Mouse (Mus musculus) stomach, embryonic 16.5 days (tissue): Measurements from ENCODE around the gene Nectin2. TPM values are rescaled to one million over a fixed set of nuclear protein-coding genes. Genes with fewer than 3 reads are reported as not detected.

Experiments used
- ATAC-seq: fragments of 200-750 bp; cut with Nextera tagmentation; 2 replicates; pipeline ENCODE4 v1.8.0; 2017; ENCODE audit warnings: moderate number of reproducible peaks, moderate TSS enrichment; ENCODE audit not compliant: insufficient read depth, low FRiP score
- H3K27ac ChIP-seq: fragments of 300-500 bp; sonication (generic); 2 replicates; pipeline ENCODE4 v1.5.1; 2014; ENCODE audit warnings: low read length
- H3K27me3 ChIP-seq: fragments of 300-500 bp; sonication (generic); 2 replicates; pipeline ENCODE4 v1.6.1; 2014; ENCODE audit warnings: low read length, control low read depth, mixed read lengths; ENCODE audit not compliant: control insufficient read depth, insufficient read depth
- H3K36me3 ChIP-seq: fragments of 300-500 bp; sonication (generic); 2 replicates; pipeline ENCODE4 v1.6.1; 2014; ENCODE audit warnings: low read length; ENCODE audit not compliant: control insufficient read depth, insufficient read depth
- H3K4me1 ChIP-seq: fragments of 300-500 bp; sonication (generic); 2 replicates; pipeline ENCODE4 v1.6.1; 2014; ENCODE audit warnings: low read length, control low read depth, mixed read lengths; ENCODE audit not compliant: control insufficient read depth, insufficient read depth
- H3K4me2 ChIP-seq: fragments of 300-500 bp; sonication (generic); 2 replicates; pipeline ENCODE4 v1.6.1; 2014; ENCODE audit warnings: low read depth, low read length, mixed read lengths
- H3K4me3 ChIP-seq: fragments of 300-500 bp; sonication (generic); replicated peaks from 2 replicates; pipeline ENCODE4 v1.5.1; 2014; ENCODE audit warnings: mild to moderate bottlenecking, low read length
- H3K9ac ChIP-seq: fragments of 300-500 bp; sonication (generic); 2 replicates; pipeline ENCODE4 v1.6.1; 2014; ENCODE audit warnings: low read length
- H3K9me3 ChIP-seq: fragments of 300-500 bp; sonication (generic); replicated peaks from 2 replicates; pipeline ENCODE4 v1.6.1; 2016; ENCODE audit warnings: low read length, control low read depth; ENCODE audit not compliant: control insufficient read depth
- WGBS: fragments of 180-500 bp; shearing (Covaris S2); extraction: QIAGEN DNeasy Blood & Tissue Kit; methylation state at CpG from one replicate; pipeline ENCODE4 v1.1.7; 2014; 5-methylcytosine and 5-hydroxymethylcytosine counted together
- polyA plus RNA-seq: library from polyadenylated mRNA; unstranded; fragments of >200 nt; fragmentation: Nextera tagmentation; extraction: Ambion mirVana; gene quantifications from 2 replicates; pipeline ENCODE4 v1.2.1, GENCODE M21; 2015

Nectin2 gene
- polyA plus RNA-seq, 1 experiment from 2014 or later, result 98.6 TPM

DNA sequence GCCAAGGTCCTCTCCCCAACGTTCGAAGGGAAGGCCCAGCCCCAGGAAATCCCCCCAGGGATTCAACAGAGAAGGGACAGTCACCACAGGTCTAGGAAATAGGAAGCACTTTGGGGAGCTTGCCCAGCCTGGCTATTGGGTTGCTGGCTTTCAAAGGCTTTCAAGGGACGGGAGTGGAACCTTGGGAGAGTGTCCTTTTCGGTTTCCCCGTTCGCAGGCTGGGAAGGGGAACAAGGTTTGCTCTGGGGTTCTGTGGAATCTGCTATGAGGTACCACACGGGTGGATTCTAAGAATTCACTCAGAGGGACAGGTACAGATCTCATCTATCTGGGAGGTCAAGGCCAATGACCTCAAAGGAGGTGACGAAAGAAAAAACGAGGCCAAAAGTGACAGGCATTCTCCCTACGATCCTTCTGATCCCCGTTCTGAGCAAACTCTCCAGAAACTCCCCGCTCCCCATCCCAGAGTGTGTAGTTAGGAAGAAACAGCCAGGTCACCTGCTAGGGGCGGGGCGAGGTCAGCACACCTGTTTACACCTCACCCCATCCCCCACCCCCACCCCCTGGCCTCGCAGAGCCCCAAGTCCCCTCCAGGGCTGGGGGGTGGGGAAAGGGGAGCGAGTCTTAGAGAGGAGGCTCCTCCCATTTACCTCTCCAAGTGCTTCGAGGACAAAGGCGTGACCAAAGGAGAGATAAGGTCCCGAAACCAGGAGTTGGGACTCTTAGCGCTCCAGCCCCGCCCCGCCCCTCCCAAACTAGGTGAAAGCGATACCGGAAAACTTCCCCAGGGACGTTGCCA is 2.7 kb downstream of the Nectin2 start:
- peaks cover 49% of the 10 kb centered on the region for H3K4me1 ChIP-seq
- H3K4me2 ChIP-seq, result peak overlapping the region; percentile 83
- 7% methylated on average over 25 of the region's 25 CpGs for WGBS
- peak overlapping the region; percentile 96 for H3K27ac ChIP-seq
- H3K9me3 ChIP-seq, result no peaks in the 10 kb centered on the region
- ATAC-seq, result peak; percentile 21; the same call in 1 of the 2 replicates
- no peaks in the 10 kb centered on the region for H3K27me3 ChIP-seq
- peak overlapping the region; percentile 96 for H3K9ac ChIP-seq
- H3K36me3 ChIP-seq, result no peaks in the 10 kb centered on the region
- peak overlapping the region; percentile 89 for H3K4me3 ChIP-seq

DNA sequence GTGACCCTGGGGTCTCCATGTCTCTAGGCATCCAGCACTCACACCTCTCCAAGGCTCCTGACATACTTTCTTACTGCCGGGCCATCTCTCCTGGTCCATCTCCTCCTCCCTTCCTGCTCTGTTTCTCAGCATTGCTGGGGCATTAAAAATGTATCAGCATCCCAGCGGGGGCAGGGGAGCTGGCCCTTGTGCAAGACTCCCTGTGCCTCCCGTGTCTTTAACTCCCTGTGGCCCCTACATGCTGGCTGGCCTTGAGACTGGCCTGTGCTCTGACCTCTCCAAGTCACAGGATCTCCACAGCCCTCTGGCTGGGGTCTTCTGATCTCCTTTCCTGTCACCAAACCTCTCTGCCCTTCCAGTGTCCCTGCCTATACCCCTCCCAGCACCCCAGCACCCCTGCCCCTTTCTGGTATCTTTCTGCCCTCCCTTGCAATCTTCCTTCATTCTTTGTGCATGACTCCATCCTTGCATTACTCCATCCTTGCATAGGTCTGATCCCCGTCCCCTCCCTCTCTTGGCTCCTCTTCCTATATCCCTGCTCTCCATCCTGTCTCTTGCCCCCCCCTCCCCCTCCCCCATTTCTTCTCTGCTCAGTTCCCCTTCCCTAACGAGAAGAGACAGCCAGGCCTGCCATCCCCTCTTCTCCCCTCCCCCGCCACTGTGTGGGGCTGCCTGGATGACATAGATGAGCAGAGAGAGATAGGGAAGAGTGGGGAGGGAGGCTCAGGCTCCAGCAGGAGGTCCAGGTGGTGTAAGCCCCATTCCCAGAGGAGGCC is 3.7 kb downstream of the Nectin2 start:
- Histone ChIP-seq H3K36me3 (no peaks in the 10 kb centered on the region), H3K4me2 (peak overlapping the region; percentile 83), H3K9ac (peak overlapping the region; percentile 96), H3K9me3 (no peaks in the 10 kb centered on the region), H3K27ac (peak overlapping the region; percentile 96), H3K4me3 (peak overlapping the region; percentile 89), H3K27me3 (no peaks in the 10 kb centered on the region), H3K4me1 (peaks cover 59% of the 10 kb centered on the region)
- ATAC-seq, result no peak
- WGBS, result 25% methylated on average over 6 of the region's 6 CpGs

DNA sequence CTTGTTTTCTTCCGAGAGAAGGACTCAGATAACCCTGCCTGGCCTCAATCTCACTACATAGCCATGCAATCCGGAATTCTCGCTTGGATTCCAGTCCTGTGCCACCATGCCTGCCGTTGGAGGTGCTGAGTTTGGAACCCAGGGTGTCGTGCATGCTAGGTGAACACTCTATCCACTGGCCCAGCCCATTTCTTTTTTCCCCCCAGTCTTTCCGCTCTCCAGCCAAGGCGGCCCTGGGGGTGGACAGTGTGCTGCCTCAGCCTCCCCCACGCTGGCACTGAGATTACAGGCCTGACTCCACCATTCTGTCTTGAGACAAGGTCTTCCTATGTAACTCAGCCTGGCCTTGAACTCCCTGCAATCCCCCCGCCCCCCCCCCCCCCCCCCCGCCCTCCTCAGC is 4.3 kb downstream of the Nectin2 start:
- Histone ChIP-seq H3K4me1 (peaks cover 63% of the 10 kb centered on the region), H3K4me2 (peak overlapping the region; percentile 83; the same call in 1 of the 2 replicates)

DNA sequence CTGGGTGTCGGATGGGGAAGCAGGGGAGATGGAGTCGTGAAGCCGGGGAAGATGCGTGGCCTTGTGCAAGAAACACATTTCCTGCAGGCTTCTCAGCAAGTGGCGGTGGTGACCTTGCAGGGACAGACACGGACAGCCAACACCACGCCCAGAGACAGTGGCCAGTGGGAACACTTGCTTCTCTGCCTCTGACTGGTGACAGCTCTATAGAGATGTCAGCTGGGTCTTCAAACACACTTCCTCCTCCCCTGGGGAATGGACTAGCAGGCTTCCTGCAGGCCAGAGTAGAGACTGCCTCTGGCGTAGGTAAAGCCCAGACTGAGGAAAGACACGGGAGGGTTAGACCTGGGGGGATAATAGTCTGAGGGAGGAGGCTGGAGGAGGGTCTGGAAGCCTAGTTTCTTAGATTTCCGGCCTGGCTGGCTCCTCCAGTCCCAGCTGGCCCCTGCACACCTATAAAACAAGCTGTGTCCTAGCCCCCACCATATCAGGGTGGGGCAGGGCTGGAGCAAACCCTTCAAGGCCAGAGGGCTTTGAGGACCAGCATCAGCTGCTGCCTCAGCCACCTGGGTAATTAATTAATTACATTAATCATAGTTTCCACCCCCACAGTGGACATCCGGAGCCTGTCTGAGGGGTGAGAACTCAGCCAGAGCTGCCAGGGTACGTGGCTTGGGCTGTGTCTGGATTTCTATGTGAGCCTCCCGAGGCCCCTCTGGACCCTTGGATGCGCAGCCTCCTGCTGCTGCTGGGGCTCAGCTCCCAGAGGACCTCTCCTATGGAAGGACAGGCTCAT is 5.5 kb downstream of the Nectin2 start:
- peak overlapping the region; percentile 51 for H3K9ac ChIP-seq
- H3K27ac ChIP-seq, result peak overlapping the region; percentile 67
- H3K4me2 ChIP-seq, result peak overlapping the region; percentile 23; the same call in 1 of the 2 replicates
- no peaks in the 10 kb centered on the region for H3K27me3 ChIP-seq
- H3K36me3 ChIP-seq, result peaks cover 3% of the 10 kb centered on the region; the same call in 1 of the 2 replicates
- H3K4me3 ChIP-seq, result no peak overlapping the region
- ATAC-seq, result no peak
- 48% methylated on average over 14 of the region's 14 CpGs for WGBS
- H3K4me1 ChIP-seq, result peaks cover 60% of the 10 kb centered on the region
- no peaks in the 10 kb centered on the region for H3K9me3 ChIP-seq

More for the DNA sequence above, 4.3 kb downstream of the Nectin2 start:
- WGBS, result 66% methylated on average over 9 of the region's 10 CpGs
- Histone ChIP-seq H3K9ac (no peak overlapping the region), H3K36me3 (no peaks in the 10 kb centered on the region), H3K27ac (peak overlapping the region; percentile 11; the same call in 1 of the 2 replicates), H3K9me3 (no peaks in the 10 kb centered on the region), H3K4me3 (no peak overlapping the region), H3K27me3 (no peaks in the 10 kb centered on the region)
- ATAC-seq, result no peak

DNA sequence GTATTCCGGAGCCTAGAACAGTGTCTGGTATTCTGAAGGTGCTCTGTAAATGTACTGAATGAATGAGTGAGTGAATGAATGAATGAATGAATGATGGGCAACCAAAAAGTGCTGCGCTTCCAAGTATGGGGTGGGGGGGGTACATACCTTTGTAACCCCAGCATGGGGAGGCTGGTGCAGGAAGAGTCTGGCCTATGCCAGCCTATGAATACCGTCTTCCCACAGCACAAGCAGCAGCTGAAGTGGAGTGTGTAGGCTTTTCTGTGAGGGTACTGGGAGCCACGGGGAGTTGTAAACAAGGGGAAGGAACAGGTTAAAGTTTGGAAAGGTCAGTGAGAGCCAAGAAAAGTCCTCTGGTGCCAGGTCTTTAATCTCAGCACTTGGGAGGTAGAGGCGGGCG is 6.5 kb downstream of the Nectin2 start:
- no peak overlapping the region for H3K9ac ChIP-seq
- no peak overlapping the region for H3K27ac ChIP-seq
- WGBS, result 79% methylated on average over 6 of the region's 6 CpGs
- peaks cover 3% of the 10 kb centered on the region; the same call in 1 of the 2 replicates for H3K36me3 ChIP-seq
- ATAC-seq, result no peak
- no peaks in the 10 kb centered on the region for H3K27me3 ChIP-seq
- no peaks in the 10 kb centered on the region for H3K9me3 ChIP-seq
- H3K4me2 ChIP-seq, result no peak overlapping the region
- no peak overlapping the region for H3K4me3 ChIP-seq
- H3K4me1 ChIP-seq, result peaks cover 60% of the 10 kb centered on the region

DNA sequence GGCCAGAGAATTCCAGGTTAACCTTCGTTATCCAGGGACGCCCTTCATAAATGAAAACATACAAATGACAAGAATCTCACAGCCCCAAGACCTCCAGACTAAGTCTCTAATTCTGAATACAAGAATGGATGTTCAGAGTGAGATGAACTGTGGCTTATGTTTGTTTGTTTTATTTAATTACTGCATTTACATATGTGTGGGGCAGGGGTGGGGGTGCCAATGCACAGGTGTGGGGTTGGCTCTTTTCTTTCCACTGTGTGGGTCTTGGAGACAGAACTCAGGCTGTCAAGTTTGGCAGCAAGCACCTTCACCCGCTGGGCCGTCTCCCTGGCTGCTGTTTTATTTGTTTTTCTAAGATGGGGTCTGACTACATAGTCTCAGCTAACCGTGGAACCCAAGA is 7.8 kb downstream of the Nectin2 start:
- Histone ChIP-seq H3K9me3 (no peaks in the 10 kb centered on the region), H3K27me3 (no peaks in the 10 kb centered on the region), H3K4me2 (no peak overlapping the region), H3K27ac (peak overlapping the region; percentile 73; the same call in 1 of the 2 replicates), H3K4me1 (peaks cover 48% of the 10 kb centered on the region), H3K9ac (no peak overlapping the region), H3K4me3 (no peak overlapping the region), H3K36me3 (peaks cover 3% of the 10 kb centered on the region)
- 44% methylated on average over 5 of the region's 5 CpGs for WGBS
- ATAC-seq, result no peak

DNA sequence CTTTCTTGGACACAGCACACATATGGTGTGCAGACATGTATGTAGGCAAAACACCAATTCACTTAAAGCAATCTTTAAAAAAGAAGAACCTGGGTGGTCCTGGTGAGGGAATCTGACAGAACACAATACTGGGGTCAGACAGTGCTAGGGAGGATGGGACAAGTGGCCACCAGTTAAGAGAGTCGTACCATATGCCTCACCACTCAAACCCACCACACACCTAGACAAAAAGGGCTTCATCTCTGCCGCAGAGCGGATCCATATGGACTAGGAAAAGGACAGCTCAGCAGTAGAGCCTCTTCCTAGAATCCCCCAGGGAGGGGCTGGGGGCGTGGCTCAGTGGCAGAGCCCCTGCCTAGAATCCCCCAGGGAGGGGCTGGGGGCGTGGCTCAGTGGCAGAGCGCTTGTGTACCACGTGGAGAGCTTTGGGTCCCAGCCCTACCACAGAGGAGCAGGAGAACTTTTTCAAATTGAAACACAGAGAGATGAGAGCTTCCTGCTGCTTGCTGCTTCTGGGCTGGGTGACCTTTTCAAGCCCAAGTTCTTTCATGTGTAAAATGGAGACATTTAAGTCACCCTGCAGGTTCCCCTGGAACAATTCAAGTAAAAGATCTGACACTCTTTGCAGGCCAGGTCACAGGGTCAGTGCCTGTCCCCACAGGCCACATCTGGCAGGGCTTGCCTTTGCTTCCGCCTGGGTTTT is 8.8 kb downstream of the Nectin2 start:
- H3K4me1 ChIP-seq, result peaks cover 38% of the 10 kb centered on the region
- peaks cover 3% of the 10 kb centered on the region for H3K36me3 ChIP-seq
- peak; percentile 51 for ATAC-seq
- no peaks in the 10 kb centered on the region for H3K27me3 ChIP-seq
- H3K4me3 ChIP-seq, result no peak overlapping the region
- 16% methylated on average over 8 of the region's 8 CpGs for WGBS
- no peak overlapping the region for H3K4me2 ChIP-seq
- H3K27ac ChIP-seq, result peak overlapping the region; percentile 73
- H3K9me3 ChIP-seq, result no peaks in the 10 kb centered on the region
- H3K9ac ChIP-seq, result no peak overlapping the region

DNA sequence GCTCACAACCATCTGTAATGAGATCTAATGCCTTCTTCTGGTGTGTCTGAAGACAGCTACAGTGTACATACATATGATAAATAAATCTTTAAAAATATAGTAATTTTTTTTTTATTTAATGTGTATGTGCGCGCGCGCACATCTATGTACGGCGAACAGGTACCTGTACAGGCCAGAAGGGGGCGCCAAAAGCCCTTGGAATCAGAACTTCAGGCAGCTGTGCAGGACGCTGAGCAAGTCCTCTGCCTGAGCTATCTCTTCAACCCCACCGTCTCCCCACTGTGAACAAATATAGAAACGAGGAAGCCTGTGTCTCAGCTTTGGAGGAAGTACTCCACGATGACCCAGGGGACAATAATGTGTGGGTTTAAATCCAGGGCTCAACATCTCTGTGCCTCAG is 10.0 kb downstream of the Nectin2 start:
- Histone ChIP-seq H3K4me2 (no peak overlapping the region), H3K36me3 (peaks cover 3% of the 10 kb centered on the region), H3K27me3 (no peaks in the 10 kb centered on the region), H3K27ac (no peak overlapping the region), H3K4me3 (no peak overlapping the region), H3K9ac (no peak overlapping the region), H3K4me1 (peaks cover 31% of the 10 kb centered on the region), H3K9me3 (no peaks in the 10 kb centered on the region)
- 89% methylated on average over 11 of the region's 11 CpGs for WGBS
- ATAC-seq, result no peak
